Mouse (Mus musculus) T-helper 17 cell (primary cell): ENCODE measurements around the gene N4bp2l2.

Source experiments
- in situ Hi-C, 2 experiments: fragments of 300-600 bp; cut with MboI, MseI; formaldehyde crosslinking; loops; 1 replicate in 1 of 2; 2 replicates in 1 of 2; pipeline ENCODE4 v1.15.1; 2025; ENCODE audit warnings: high pct_unique_total_duplicates in 2 of 2

The N4bp2l2 gene

GRCm38 (mm10) chr5:150598202-150599119 is 67.5 kb downstream of the N4bp2l2 start:
- in situ Hi-C loops: loop anchor here (10.0 kb wide), 2 partner anchors 754 to 1074 kb away; partner anchors contain the start of gene Wdr95 (in 1 of the 2)

DNA sequence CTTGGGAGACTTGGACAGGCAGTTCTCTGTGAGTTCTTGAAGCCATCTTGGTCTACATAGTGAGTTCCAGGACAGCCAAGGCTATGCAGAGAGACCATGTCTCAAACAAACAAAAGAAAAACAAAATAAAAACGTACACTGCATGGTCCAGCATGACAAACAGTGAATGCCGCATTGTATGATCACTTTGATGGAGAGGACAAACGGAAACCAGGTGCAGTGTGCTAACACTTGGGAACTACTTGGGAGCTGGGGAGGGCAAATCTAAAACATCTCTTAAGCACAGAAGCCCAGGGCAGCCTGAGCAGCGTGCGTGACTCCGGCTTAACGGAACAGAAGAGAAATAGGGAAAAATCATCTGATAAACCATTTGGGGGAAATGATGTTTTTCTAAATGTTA is 68.9 kb downstream of the N4bp2l2 start, which contains the start of gene N4bp2l1:
Gene N4bp2l1 (minus strand): TSS at position 101 of the 400 bp plus-strand sequence.
- in situ Hi-C loops: loop anchor here (10.0 kb wide), 2 partner anchors 752 to 1072 kb away; partner anchors contain the start of gene Wdr95 (in 1 of the 2)

DNA sequence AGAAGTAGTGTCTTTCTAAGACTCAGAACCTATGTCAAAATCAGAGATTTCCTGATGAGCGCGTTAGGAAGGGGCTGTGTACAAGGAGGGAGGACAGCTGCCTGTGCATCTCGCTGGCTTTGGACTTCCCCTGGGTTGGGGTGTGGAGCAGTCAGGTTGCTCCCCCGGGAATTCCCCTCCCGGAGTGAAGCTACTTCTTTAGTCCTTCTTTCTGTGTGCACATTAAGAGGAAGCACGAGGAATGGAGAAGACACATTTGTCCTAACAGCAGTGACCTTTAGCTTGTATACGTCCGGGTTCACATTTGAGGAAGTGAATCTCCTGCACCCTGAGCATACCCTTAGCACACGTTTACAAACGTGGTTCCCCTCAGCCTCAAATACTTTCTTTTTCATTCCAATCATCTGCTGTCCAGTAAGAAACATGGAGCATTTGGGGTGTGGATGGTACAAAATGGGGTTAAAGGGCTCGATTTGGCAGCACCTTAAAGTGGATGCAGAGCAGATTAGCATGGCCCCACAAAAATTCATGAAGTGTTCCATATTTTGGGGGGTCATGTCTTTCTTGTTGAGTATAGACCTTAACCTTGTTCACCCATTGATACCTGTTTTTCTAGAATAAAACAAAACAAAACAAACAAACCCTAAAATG is 70.5 kb downstream of the N4bp2l2 start:
- in situ Hi-C loops: loop anchor here (10.0 kb wide), 2 partner anchors 751 to 1071 kb away; partner anchors contain the start of gene Wdr95 (in 1 of the 2)

- in situ Hi-C loops: loop anchor here (10.0 kb wide), 2 partner anchors 750 to 1070 kb away; partner anchors contain the start of gene Wdr95 (in 1 of the 2)
Observed at GRCm38 (mm10) chr5:150594649-150595339, 71.2 kb downstream of the N4bp2l2 start.

DNA sequence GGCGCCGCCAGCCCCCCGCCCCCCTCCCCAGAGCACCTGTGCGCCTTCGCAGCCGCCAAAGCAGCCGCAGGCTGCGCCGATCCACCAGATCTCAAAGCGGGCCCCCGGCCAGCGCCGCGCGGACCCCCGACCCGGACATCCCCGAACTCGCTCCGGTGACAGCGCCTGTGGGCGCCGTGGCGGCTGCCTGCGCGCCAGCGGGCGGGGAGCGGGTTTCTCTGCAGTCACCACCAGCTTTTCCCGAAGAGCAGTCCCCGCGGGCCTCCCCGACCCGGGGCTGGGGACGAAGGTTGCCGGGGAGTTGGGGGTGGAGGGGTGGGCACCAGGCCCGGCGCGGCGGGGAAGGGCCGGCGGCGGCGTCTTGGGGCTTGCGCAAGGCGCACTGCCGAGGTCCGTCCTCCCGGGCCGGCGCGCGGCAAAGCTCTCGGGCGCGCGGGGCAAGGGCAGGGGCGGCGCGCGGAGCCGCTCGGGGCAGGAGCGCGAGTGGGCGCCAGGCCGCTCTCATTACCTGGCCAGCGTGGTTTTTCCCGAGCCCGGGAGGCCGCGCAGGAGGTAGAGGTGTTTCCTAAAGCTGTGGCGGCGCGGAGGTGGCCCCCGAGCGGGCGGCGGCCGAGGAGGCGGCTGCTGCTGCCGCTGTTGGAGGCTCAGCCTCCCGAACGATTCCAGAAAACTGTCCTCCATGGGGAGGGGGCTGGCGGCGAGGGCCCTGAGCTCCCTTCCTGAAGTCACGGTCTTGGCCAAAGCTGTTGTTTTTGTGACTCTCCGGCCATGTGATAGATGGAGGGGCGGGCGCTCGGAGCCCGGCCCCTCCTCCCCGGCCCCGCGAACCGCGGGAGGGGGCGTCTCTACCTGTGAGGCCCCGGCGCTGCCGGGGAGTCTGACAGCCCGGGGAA is 72.0 kb downstream of the N4bp2l2 start:
- in situ Hi-C loops: loop anchor here (10.0 kb wide), 2 partner anchors 749 to 1069 kb away; partner anchors contain the start of gene Wdr95 (in 1 of the 2)

DNA sequence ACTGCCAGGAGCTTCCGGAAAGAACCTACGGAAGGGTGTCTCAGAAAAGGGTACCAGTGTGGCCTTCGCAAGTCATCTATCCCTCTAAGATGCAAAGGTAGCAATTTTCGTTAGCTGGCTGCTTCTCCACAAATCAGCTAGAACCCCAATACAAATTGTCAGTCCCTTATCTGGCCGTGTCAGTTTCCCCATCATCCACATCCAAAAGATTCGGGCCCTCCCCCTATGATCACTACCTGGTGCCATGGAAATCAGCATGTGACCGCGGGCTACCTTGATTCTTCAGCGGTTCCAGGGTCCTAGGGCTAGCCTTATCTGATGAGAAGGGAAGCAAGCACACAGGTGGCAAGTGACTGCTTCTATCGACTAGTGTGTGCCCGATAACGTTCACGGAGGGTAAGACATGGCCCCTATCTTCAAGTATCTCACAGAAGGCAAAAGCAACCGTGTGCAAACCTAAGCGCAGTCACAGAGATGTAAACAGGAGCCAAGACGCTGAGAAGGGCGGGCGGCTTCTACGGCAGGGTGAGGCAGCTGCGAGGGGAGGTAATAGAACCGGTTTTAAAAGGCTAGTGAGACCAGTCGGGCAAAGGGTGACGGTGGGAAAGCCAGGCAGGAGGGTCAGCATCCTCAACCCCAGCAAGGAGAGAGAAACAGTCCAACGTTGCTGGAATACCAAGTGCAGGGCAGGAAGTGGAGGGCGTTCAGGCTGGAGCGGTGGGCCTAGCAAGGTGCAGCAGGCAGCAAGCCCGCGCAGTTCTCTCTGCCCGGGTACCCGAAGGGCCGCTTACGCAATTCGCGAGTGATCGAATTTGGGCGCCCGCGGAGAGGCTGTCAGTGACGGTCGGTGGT is 72.9 kb downstream of the N4bp2l2 start:
- in situ Hi-C loops: loop anchor here (10.0 kb wide), 2 partner anchors 748 to 1068 kb away; partner anchors contain the start of gene Wdr95 (in 1 of the 2)

GRCm38 (mm10) chr5:150592186-150592903 is 73.6 kb downstream of the N4bp2l2 start:
- in situ Hi-C loops: loop anchor here (10.0 kb wide), 2 partner anchors 748 to 1068 kb away; partner anchors contain the start of gene Wdr95 (in 1 of the 2)

DNA sequence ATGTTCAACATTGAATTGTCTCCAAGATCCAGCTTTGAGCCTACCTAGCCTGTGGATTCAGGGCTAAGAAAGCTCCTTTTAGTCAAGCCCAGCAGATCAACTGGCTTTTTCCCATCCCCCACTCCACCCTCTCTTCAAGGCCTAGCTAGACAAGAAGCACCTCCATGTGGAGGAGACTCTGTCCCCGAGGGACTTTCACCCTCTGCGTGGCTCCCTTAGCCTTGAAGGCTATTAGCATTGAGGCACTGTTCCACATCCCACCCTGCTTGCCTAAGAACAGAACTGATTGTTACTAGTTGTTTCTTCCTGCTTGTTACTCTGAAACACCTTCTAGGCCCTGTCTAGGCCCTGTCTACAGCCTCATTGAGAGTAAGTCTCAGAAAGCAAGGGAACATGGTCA is 76.0 kb downstream of the N4bp2l2 start:
- in situ Hi-C loops: loop anchor here (10.0 kb wide), 2 partner anchors 745 to 1065 kb away; partner anchors contain the start of gene Wdr95 (in 1 of the 2)

DNA sequence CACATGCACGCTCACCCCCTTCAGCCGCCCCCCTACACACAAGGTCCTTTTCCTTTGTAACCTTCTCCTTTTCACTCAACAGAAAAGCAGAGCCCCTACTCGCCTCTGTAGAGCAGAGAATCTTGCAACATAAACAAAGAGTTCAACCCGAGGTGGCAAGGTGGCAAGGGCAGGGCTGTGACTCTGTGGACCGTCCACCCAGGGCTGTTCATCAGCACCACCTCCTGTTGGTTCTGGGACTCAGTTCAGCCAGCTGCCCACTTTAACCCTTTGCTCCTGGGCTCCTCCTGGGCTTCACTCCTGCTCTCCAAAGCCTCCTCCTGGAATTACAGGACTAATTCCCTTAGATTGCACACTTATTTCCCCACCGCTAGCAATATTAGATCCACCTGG is 81.7 kb downstream of the N4bp2l2 start:
- in situ Hi-C loops: no loop called here

- in situ Hi-C loops: no loop called here
Observed at GRCm38 (mm10) chr5:150583622-150584336, 82.2 kb downstream of the N4bp2l2 start.

DNA sequence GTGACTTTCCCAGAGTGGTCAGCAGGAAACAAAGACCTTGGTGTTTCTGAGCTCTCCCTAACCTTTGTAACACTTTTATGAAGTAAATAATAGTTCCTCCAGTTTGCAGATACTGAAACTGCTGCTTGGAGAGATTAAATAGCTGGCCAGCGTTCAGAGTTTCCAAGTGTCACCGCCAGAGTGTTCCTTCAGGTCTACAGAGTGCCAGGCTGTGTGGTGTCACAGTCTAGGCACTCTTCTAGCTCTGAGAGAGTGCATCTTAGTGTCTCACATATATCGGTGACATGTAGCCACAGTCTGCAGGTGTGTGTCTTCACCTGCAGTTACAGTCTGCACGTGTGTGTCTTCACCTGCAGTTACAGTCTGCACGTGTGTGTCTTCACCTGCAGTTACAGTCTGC is 82.8 kb downstream of the N4bp2l2 start:
- in situ Hi-C loops: no loop called here

DNA sequence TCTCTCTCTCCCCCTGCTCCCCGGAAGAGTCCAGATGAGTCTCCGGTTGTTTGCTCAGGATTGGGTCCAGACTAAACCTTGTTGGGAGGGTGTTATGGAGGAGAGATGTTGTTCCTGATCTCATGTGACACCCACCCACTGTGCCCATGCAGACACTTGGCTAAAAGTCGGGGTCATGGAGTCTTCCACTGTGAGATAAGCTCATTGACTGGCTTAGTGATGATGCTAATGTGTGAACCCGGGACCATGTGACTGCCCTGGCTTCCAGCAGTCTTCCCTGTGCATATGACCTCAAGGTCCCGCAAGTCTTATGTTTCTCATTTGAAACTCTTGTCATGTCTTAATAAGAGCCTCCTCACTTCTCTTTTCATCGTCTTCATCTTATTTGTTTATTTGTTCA is 84.8 kb downstream of the N4bp2l2 start:
- in situ Hi-C loops: no loop called here

DNA sequence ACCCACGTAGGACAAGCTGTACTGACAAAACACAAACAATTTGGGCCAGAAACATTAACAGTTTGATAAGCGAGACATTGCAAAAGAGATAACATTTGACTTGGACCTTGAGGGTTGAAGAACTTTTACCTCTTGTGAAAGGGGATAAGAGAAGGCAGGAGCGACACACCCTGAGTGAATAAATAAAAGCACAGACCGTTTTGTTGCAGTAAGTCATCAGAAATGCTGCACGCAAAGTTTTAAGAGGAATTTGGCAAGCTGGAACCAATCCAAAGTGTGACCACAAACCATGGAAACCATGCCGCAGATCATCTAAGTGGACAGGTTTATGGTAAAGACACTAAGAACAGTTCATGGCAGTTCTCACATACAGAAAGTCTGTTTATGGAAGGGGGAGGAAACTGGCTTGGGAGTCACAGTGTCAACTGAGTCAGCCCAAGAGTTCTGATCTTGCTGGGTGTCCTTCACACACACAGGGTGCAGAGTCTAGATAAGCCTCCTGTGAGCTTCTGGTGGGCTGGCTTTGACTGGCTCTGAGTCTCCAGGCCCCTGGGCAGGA is 87.3 kb downstream of the N4bp2l2 start:
- in situ Hi-C loops: no loop called here

DNA sequence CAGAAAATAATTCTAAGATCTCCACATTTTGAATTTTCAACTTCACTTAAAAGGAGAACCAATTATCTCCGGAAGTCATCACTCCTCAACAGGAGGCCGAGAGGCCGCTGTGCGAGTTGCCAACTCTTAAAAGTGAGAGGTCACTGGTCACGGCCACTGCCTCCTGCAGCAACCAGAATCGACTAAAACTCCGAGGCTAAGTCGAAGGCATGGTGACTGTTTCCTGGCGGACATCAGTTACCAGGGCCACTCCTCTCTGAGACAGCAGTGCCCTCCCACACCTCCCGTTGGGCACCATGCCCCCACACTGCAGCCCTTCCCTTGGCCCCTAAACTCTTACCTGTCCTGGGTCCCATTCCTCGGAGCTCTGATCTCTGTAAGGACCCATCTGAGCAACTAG is 89.2 kb downstream of the N4bp2l2 start:
- in situ Hi-C loops: no loop called here

DNA sequence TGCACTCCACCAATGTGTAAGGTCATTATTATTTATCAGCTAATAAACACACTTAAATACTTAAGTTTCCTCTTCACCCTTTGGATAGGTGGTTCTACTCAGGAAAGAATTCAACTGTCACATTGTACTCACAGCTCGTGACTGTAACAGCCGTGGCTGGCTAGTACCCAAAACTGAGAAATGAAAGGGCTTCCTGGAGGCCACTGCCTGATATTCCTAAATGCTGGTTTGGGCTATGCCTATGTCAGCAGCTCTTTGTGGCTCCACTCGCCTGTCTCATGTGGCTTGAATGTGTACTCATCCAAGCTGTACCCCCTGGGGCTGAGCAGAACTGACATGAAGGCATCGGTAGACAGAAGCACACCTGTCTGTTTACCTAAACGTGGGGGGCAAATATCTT is 91.1 kb downstream of the N4bp2l2 start:
- in situ Hi-C loops: no loop called here

DNA sequence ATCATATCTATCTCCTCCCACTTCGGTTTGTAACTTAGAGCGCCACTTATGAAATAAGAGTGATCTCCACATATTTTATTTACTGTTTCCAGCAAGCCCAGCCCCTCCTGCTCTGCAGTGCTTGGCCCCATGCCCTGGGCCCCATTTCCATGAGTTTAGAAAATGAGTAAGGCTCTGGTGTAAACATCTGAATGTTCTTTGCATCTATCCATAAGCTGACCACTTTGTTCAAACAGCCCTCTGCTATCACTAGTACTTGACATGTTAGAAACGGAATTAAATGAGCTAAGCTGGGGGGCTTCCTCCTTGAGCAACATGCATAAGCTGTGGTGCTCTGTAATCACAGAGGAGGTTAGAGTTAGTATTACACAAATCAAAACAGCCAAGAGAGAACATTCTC is 91.6 kb downstream of the N4bp2l2 start:
- in situ Hi-C loops: no loop called here

DNA sequence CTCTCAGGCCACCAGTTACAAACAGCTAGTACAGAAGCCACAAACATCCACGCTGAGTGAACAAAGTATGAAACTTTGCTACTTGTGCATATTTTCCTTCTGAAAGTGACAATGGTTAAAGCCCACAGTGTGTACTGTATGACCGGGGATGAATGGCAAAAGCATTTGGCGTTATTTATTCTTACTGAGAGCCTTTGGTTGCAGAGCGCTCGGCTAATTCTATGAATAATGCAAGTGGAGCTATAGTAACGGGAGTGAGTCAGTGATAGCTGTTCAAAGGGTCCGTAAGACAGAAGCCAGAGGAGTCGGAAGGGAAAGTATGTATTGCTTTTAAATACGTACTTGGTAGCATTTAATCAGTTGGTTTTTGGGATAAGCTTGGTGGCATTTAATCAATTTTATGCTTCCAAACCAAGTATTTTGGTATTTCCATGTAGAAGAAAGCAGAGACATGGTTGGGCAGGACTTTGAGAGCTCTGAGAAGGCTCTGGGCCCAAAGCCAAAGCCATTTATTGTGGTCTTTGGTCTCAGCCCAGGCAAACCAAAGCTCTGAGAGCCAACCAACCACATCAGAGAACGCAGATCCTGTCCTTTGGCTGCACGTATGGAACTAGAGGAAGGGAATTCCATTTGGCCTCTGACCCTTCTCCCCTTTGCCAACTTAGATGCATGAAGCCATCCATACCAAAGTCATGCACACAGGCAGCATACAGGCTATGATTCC is 95.3 kb downstream of the N4bp2l2 start:
- in situ Hi-C loops: no loop called here
